Mouse (Mus musculus): Measurements from ENCODE around the gene Aass.
"Not testable (repeated sequence)": the region's sequence is repeated elsewhere in the genome, so short reads cannot be mapped to it uniquely, and the experiment has no call there.

Gene Aass

GRCm38 (mm10) chr6:23132573-23133181, at the start of gene Aass:
Aass (minus strand) TSS chr6:23132986.
- in situ Hi-C loops (cut with MboI; ENCODE audit: unreplicated experiment in 2 of 2) = loop anchor here in 1 of 2 experiments (25.0 kb wide), 1 partner anchor 1020 kb away; no protein-coding TSS in a partner anchor

GRCm38 (mm10) chr6:23180096-23180495, 47.3 kb upstream of the Aass start:
- in situ Hi-C loops (cut with MboI; ENCODE audit: unreplicated experiment in 2 of 2) = loop anchor here in 1 of 2 experiments (25.0 kb wide), 2 partner anchors 1157 to 1532 kb away; no protein-coding TSS in a partner anchor

DNA sequence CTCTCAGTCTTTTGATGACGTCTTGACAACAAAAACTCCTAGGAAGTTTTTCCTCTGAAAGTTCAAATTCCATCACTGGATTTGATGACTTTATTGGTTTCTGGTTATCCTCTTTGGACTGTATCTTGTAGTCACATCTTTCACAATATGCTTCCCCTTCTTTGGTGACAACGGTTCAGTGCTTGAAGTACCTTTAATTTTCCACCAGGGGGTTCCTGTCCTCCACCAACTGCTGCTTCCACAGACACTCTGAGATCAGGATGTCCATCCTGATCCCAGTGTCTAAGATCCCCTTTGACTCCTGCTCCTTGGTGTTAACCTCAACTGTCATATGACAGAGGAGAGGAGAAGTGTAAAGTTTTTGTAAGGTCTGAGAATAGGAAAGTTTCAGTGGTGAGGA, 31.0 kb upstream of the Aass start:
- in situ Hi-C loops (cut with MboI; ENCODE audit: unreplicated experiment in 2 of 2) = not testable (repeated sequence)

DNA sequence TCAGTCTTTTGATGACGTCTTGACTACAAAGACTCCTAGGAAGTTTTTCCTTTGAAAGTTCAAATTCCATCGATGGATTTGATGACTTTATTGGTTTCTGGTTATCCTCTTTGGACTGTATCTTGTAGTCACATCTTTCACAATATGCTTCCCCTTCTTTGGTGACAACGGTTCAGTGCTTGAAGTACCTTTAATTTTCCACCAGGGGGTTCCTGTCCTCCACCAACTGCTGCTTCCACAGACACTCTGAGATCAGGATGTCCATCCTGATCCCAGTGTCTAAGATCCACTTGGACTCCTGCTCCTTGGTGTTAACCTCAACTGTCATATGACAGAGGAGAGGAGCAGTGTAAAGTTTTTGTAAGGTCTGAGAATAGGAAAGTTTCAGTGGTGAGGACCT, 23.6 kb upstream of the Aass start:
- in situ Hi-C loops (cut with MboI; ENCODE audit: unreplicated experiment in 2 of 2) = not testable (repeated sequence)

- in situ Hi-C loops (cut with MboI; ENCODE audit: unreplicated experiment in 2 of 2) = no loop called here
These were observed 20.3 kb upstream of the Aass start for GRCm38 (mm10) chr6:23153112-23153511.

DNA sequence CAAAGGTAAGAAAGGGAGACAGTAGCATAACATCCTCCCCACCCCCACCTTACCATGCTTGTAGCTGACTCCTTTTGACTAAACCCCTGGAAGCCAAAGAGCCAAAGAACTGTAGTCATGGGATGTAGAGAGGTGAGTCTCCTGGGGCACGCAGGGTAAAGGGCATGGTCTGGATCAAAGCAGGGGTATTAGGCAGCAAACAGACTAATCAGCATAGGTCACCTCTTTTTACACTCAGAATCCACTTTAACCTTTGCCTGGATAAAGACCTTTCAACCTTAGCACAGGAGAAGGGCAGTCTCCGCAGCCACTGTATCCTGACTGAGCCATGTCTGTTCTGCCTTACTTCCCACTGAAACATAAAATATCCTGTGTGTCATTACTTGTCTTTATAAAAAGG, 14.4 kb upstream of the Aass start:
- in situ Hi-C loops (cut with MboI; ENCODE audit: unreplicated experiment in 2 of 2) = loop anchor here in 1 of 2 experiments (25.0 kb wide), 1 partner anchor 1035 kb away; no protein-coding TSS in a partner anchor

DNA sequence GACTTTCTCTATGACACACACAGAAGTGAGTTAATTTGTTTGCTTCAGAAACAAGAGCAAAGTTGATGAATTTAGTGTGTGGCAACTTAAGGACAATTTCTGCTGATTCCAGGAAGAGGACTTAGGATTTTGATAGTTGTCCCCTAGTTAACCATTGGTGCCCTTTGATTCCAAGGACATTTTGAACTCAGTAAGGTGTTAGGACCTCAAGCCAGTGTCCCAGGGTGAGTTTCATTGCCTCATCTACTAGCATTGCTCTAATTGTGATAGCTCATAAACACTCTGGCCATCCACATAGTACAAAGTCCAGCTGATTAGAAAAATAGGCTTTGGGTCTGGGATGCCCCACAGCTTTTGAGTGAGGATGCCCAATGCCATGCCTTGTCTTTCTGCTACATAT, 11.2 kb upstream of the Aass start:
- in situ Hi-C loops (cut with MboI; ENCODE audit: unreplicated experiment in 2 of 2) = loop anchor here in 1 of 2 experiments (25.0 kb wide), 1 partner anchor 1032 kb away; no protein-coding TSS in a partner anchor

GRCm38 (mm10) chr6:23131015-23131414, 1.8 kb downstream of the Aass start:
- in situ Hi-C loops (cut with MboI; ENCODE audit: unreplicated experiment in 2 of 2) = loop anchor here in 1 of 2 experiments (25.0 kb wide), 1 partner anchor 1019 kb away; no protein-coding TSS in a partner anchor

DNA sequence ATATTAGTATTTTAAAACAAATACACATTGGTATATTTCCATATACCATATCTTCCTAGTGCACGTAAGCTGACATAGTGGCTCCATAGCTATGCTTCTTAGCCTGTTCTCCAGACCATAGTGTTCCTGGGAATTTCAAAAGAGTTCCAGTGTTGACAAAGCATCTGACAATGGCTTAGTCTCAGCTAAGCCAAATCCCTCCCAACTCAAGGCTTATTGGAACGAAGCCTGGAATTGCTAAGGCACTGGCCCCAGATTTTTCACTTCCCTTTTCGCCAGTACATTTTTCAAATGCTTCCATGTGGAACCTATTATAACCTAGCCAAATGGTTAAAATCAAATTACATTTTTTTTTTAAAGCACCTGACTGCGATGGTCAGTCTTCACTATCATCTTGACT, 3.6 kb downstream of the Aass start:
- in situ Hi-C loops (cut with MboI; ENCODE audit: unreplicated experiment in 2 of 2) = loop anchor here in 1 of 2 experiments (25.0 kb wide), 1 partner anchor 1017 kb away; no protein-coding TSS in a partner anchor

DNA sequence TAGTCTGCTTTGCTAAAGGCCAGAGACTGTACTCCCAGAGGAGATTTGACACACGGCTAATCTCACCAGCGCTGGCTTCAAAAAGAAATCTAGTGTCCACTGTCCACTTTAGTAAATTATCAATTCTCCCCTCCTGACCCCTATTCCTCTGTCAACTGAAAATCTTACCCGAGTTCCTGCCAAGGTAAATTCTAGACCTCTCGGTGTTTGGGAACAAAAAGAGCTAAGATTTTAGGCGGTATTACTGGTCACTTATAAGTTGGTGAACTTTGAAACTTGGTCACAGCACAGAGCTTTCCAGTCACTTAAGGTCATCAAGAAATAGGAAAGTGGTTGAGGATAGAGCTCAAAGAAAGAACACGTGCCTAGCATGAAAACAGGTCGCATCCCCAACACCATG, 6.1 kb downstream of the Aass start:
- in situ Hi-C loops (cut with MboI; ENCODE audit: unreplicated experiment in 2 of 2) = loop anchor here in 1 of 2 experiments (25.0 kb wide), 1 partner anchor 1014 kb away; no protein-coding TSS in a partner anchor

DNA sequence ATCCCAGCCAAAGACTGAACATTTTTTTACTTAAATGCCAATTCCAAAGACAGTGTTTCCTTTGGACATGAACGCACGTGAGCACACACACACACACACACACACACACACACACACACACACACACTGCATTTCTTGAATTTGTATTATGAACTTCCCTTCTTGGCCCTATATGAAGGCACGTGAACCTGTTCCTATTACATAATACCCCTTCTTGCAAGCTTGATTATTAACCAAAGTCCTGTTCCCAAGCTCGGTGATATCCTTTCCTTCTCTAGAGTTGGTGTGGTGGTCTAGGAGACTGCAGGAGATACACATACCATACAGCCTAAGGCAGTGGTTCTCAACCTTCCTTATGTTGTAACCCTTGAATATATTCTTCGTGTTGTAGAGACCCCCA, 7.0 kb downstream of the Aass start:
- in situ Hi-C loops (cut with MboI; ENCODE audit: unreplicated experiment in 2 of 2) = loop anchor here in 1 of 2 experiments (25.0 kb wide), 1 partner anchor 1014 kb away; no protein-coding TSS in a partner anchor

GRCm38 (mm10) chr6:23124823-23125222, 8.0 kb downstream of the Aass start:
- in situ Hi-C loops (cut with MboI; ENCODE audit: unreplicated experiment in 2 of 2) = loop anchor here in 1 of 2 experiments (25.0 kb wide), 1 partner anchor 1013 kb away; no protein-coding TSS in a partner anchor

- in situ Hi-C loops (cut with MboI; ENCODE audit: unreplicated experiment in 2 of 2) = no loop called here
These were observed 9.9 kb downstream of the Aass start for GRCm38 (mm10) chr6:23122934-23123333.

- in situ Hi-C loops (cut with MboI; ENCODE audit: unreplicated experiment in 2 of 2) = no loop called here
These were observed 18.0 kb downstream of the Aass start for GRCm38 (mm10) chr6:23114781-23115180.

DNA sequence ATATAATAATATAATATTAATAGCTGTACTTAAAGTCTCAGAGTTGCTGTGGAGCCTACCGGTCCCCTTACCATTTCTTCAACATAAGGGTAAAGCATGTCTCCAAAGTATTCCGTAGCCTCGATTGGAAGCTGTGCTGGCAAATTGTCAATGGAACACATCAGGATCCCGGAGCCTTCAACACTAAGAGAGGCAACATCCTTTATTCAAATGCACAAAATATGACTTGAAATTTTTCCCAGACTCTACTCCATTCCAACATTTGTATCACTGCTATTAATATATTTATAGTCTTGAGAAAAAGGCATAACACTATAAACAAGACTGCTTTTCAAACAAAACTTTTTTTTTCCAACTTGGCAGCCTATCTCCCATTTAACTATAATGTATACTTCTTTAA, 25.7 kb downstream of the Aass start:
- in situ Hi-C loops (cut with MboI; ENCODE audit: unreplicated experiment in 2 of 2) = no loop called here

DNA sequence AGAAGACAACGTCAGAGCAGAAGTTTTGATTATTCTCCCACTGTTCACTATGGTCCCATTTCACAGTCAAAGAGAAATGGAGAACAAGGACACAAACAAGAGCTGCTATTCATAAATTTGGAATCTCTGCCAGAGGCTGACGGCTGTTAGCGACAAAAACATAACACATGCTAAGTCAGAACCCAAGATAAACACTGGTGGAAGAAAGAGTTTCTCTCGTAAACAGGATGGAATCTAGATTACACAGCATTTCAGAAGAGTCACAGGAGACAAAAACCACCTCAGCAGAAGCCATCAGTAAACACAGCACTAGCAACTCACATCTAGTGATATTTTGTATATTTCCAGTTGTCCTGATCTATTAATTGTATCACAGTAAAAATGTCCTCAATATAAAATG, 26.4 kb downstream of the Aass start:
- in situ Hi-C loops (cut with MboI; ENCODE audit: unreplicated experiment in 2 of 2) = no loop called here

GRCm38 (mm10) chr6:23090346-23091055, 42.3 kb downstream of the Aass start:
- in situ Hi-C loops (cut with MboI; ENCODE audit: unreplicated experiment in 2 of 2) = not testable (repeated sequence)

- in situ Hi-C loops (cut with MboI; ENCODE audit: unreplicated experiment in 2 of 2) = not testable (repeated sequence)
These were observed 43.5 kb downstream of the Aass start for GRCm38 (mm10) chr6:23089292-23089691.

- in situ Hi-C loops (cut with MboI; ENCODE audit: unreplicated experiment in 2 of 2) = no loop called here
These were observed 48.0 kb downstream of the Aass start for GRCm38 (mm10) chr6:23084587-23085421.

- in situ Hi-C loops (cut with MboI; ENCODE audit: unreplicated experiment in 2 of 2) = no loop called here
These were observed 52.6 kb downstream of the Aass start for GRCm38 (mm10) chr6:23079991-23080680.

All from v-Abl transformed pro-B cells (cell line).